Mouse (Mus musculus) layer of hippocampus, adult 9-11 months (tissue): ENCODE data around the gene Pimreg.

ENCODE experiments used
- DNase-seq: peaks from one replicate; pipeline ENCODE4 v3.0.0; 2022

Pimreg gene

DNA sequence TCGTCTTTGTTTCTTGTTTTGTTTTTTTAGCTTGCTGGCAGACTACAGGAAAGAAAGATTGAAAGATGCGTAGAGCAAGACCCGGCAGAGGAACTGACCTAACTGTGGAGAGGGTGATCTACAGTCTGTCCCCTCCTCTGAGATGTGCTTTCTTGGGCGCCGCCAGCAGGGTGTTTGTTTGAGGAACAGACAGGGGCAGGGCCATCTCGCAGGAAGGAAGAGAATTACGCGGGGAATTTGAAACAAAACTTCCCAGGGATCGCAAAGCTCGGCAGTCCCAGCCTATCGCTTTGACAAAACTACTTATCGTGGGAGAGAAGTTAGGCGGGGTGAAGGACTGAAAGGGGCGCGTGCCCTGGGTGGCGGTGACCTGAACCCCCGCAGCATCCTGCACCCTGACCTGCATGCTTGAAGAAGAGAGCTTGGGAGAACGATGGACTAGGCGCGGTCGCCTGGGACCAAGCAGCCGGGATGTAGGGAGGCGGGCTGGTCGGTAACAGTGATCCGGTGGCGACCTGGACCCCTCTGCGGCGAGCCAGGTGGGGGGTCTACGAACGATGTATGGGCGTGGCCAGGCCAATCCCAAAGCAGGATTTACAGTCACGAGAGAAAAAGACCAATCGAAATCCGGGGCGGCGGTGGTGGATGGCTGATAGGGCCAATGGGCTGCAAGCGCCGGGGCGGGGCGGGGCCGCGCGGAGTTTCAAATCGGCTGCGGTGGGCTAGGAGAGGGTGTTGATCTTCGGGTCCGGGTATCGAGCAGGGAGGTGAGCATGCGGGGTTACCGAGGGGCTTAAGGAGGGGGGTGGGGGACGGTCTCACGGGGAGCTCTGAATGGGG is at the start of gene Pimreg:
Pimreg (plus strand) TSS at position 265 of the 840 bp plus-strand sequence.
- DNase-seq, result peak; percentile 66

DNA sequence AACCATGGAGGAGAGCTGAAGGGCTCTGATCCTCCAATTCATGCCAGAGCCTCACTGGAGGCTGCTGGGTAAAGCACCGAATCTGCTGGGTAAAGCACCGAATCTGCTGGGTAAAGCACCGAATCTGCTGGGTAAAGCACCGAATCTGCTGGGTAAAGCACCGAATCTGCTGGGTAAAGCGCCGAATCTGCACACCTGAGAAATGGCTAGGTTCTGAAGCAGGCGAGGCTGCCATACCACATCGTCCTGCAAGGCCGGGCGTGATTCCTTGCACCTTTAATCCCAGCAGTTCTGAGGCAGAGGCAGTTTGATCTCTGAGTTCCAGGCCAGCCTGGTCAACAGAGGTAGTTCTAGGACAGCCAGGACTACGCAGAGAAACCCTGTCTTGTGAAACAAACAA is 49.4 kb upstream of the Pimreg start:
- DNase-seq, result no peak

DNA sequence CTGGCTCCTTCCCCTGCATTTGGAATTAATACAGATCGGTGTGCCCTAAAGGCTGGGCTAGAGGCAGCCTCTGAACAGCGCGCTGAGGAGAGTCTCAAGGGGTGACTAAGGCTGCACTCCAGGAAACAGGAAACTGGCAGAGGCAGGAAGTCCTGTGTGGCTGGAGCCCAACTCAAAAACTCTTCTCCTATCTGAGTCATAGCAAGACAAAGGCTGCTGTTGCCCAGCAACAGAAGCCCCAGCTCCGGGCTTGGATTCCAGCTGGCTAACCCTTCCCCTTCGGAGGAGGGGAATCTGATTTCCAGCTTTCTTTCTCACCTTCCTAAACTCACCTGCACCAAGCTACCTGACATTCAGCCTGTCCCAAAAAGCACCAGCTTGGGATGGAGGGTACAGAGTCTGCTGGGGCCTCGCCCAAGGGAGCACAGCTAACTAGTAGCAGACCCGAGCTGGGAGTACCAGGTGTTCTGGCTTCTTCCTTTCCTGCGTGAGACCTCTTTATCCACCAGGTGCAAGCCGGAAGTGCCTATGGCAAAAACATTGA is 45.8 kb upstream of the Pimreg start:
- DNase-seq, result peak; percentile 75

DNA sequence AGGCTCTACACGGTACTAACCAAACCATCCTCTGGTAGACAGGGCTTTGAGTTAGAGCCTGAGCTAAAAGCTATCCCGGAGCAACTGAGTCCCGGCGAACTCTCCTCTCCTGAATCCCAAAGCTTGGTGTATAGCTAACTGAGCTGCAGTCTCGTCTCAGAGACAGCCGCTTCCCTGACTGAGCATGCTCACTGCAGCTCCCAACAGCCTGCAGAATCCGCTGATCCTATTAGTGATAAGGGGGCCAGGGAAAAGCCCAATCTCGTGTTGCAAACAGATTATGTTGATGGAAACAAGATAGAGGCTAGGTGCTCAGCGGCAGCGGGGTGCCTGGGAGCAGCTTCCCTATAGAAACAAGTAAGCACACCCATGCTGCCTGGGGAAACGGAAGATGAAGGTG is 45.0 kb upstream of the Pimreg start:
- no peak for DNase-seq

DNA sequence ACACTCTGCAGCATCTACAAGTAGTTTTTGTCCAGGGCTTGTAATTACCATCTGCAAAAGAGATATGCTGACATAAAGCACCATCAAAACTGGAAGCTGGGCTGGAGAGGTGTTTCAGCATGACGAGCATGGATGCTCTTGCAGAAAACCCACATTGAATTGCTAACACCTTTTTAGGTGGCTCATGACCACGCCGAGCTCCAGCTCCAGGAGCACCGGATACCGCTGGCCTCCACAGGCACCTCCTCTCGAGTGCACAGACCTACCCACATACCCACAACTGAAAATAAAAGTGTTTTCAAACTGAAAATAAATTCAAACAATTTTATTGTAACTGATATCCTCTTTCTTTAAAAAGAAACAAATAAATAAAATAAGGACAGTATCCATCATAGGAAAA is 41.6 kb upstream of the Pimreg start:
- no peak for DNase-seq

DNA sequence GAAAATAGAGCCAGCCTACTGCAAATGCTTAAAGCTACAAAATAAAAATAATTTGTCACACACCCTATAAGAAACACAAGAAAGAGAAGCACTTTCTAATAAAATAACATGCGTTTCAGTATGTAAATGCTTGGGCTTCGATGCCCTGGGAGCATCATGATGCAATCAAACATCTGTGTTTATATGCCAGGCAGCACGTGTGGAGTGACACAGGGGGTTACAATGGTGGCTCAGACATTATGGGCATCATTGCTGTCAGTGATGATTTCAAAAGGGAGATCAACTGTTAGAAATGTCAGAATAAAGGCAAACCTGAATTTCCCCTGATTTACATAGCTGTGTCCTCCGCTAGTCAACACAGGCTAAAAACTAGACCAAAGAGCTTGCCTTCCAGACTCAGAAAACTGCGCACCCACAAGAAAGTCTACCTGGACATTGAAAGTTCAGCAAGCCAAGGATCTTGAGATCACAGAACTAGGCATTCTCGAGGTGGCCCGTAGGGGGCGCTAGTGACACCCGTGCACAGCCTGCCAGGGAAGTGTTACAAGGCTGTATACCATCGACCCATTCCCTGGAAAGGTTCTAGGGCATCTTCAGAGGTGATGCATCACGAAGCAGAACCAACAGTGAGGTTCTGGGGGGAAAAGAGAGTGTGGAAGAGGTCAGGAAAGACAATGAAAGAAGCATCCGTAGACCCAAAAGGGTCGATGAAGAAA is 39.5 kb upstream of the Pimreg start:
- no peak for DNase-seq

DNA sequence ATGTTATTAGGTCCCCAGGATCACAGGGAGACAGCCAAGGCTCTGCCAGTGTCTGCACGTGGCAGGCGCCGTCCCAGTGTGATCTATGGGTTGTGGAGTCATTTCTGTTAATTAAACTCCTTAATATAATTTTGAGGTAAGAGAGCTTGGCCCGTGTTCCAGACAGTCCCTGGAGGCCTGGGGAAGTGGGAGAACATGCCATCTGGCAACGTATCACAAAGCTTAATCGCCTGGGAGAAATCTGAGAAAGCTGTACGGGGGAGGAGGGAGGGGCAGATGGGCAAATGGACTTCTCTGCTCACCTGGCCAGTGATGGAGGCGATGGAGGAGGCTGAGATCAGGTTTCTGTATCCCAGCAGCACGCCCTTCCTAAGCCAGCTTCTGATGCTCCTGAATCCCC is 38.7 kb upstream of the Pimreg start:
- peak; percentile 41 for DNase-seq

DNA sequence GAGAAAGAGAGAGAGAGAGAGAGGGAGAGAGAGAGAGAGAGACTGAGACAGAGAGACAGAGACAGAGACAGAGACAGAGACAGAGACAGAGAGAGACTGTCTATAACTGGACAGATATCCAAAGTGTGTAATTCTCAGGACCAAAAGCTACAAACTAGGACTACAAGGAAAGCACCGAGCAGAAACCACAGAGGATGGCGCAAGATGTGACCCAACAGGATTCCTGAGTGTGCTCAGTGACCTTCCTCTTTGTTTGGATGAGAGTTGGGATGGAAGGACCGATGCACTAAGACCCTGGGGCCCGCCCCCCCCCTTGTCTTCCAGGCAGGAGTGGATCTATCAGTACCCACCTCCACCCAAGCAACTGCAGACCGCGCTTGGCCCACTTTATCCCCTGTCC is 36.3 kb upstream of the Pimreg start:
- no peak for DNase-seq

DNA sequence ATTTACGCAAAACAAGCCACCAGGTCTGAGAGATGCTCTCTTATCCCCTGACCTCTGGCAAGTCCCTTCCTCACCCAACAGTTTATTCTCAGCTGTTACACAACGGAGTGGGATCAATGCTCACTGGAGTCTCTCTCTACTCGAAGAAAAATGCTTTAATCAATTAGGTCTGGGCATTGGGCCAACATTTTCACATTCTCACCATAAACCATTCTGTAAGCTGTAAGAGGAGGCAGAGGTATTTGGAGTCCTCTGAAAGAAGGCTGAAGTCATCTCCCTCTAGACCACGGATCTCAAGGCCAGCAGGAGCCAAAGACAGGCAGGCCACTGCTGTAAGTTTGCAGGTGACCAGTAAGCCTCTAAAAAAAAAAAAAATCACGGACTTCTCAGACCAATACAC is 31.5 kb upstream of the Pimreg start:
- no peak for DNase-seq

DNA sequence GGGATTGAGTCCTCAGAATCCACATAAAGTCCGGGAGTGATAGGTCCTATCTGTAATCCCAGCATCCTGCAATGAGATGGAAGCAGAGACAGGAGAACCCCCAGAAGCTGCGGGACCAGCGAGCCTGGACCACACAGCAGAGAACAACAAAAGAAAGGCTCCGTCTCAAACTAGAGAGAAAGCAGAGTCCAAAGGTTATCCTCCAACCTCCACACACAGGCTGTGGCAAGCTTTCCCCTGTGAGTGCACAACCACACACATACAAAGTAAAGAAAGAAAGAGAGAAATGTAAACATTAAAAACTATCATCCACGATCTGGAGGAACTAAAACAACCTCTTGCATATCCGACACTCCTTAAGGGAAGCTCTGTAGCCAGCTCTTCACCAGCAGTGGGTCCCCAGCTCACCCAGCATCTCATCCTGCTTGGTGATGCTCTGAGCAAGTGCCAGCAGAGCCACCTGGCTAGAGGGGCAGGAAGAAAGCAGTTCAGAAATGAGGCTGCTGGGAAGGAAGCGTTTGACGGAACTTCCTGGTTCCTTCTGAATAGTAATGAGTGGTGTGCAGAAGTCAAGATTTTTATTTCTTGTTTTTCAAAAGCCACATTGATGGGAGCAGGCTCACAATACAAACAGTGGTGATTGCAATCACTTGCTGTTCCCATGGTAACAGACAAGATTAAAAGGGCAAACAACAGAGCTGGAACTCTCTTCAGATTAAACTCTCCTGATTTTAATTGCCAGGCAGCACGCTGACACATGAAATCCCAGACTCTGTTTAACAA is 30.7 kb upstream of the Pimreg start:
- no peak for DNase-seq

DNA sequence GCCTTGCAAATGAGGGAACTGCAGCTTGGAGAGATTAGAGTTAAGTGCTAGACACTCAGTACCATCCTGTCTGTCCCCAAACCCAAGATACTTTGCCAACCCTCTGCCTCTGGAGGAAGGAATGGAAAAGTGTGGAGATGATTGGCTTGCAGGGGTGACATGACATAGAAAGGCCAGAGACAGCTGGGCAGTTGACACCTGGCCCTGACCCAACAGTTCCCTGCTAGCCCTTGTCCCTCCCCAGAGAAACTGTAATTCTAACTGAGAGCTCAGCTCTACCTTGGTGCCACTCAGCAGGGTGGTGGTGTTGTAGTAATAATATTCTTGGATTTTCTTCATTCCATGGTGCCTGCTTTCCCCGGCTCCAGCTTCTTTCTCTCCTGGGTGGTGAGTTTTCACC is 29.9 kb upstream of the Pimreg start:
- no peak for DNase-seq

DNA sequence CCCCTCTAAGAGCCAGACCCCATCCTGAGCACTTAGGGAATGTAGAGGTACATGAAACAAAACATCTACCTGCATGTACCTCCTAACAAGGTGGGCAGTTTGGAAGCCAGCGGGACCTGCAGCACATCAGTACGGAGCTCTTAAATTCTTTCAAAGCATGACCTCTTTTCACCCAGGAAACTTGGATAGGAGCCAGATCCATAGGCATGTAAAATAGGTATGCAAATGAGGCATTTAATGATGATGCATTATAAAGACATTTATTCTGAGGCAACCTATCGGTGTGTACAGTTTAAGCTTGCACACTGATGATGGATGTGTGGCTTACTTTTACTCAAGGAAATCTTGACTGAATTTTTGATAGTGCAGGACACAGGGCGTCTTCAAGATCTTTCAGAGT is 27.2 kb upstream of the Pimreg start:
- no peak for DNase-seq

DNA sequence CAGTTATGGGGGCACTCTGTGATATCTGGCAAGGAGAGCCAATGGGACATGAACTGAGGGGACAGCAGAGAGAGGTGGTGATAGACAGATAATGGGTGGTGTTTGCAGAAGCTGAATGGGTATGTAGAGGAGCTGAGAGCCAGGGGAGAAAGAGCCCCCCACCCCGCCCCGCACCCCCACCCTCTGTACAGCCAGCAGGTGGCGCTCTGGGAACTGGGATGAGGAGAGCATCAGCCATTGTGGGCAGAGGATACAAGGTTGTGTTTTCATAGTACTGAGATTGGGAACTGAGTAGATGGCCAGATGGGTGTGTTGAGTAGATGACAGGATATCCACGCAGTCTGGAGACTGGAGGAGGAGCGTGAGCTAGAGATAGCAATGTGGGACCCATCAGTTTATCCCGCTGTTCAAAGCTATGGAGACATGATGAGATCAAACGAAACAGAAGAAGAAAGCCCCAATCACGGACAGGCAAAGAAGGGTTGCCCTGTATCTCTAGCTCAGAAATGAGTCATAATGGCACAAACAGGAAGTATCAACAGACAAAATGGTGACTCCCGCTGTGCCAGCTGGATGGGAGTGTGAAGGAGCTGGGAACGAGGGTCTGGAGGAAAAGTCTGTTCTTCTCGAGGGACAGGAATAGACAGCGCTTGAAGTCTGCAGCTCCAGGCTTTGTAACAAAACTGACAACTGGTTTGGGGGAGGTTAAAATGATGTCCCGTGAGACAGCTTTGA is 25.1 kb upstream of the Pimreg start:
- peak; percentile 42 for DNase-seq

DNA sequence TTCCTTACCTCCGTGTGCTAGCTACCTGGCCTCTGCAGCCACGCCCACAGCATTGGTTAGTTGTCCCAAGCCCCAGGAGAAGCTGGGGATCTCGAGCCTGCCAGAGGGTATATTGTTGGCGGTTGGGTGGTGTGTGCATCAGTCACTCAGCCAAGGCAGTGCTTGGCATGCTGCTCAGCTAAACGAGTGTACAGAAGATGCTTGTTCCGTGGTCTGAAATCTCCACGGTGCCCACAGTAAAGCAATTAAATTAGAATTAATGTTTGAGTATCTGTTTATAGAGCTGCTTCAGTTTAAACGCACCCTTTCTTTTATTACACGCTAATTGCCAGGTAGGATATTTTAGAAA is 24.6 kb upstream of the Pimreg start:
- DNase-seq, result no peak

DNA sequence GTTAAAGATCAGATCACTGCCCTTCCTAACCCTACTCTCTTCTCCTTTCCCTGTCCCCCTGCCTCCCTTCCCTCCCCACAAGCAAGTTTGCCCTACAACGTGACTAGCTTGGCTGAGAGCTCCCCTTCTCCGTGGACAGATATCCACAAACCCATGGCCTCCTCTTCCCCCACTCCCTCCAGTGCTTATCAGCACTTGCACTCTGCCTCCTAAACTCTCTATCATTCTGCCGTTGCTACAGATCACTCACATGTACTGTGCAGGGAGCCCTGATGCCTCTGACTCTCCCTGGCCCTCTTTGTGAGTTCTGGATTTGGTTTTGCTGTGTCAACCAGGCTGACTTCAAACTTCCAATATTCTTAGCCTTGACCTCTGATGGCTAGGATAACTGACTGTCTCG is 20.8 kb upstream of the Pimreg start:
- DNase-seq, result no peak

DNA sequence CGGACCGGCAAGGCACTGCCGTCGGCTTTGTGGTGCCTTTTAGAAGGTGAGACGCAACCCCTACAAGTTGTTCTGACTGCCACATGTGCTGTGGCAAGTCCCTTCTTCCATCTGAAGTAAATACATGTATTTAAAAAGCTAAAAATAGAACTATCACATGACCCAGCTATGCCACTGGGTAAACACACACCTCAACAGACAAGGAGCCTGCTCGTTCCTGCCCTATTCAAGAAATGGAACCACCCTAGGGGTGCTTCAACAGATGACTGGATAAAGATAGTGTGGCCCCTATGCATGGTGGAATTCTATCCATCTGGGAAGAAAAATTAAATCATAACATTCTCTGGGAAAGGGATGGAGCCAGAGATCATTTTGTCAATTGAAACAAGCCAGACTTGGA is 19.0 kb upstream of the Pimreg start:
- DNase-seq, result no peak

DNA sequence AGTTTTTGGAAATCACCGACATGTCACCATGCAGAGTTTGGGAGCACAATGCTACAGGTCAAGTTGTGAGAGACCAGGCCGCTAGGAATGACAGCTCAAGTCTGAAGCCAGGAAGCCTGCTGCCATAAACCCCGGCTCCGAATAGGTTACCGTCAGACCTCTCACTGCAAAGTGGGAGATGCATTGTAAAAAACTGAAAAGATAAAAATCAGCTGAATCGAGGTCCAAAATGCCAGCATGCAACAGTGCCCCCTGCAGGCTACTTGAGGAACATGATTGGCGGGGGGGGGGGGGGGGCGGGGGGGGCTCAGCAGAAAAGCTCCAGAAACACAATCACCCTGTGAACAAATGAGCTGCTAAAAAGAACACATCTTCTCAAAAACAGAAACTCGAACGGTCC is 18.3 kb upstream of the Pimreg start:
- no peak for DNase-seq

DNA sequence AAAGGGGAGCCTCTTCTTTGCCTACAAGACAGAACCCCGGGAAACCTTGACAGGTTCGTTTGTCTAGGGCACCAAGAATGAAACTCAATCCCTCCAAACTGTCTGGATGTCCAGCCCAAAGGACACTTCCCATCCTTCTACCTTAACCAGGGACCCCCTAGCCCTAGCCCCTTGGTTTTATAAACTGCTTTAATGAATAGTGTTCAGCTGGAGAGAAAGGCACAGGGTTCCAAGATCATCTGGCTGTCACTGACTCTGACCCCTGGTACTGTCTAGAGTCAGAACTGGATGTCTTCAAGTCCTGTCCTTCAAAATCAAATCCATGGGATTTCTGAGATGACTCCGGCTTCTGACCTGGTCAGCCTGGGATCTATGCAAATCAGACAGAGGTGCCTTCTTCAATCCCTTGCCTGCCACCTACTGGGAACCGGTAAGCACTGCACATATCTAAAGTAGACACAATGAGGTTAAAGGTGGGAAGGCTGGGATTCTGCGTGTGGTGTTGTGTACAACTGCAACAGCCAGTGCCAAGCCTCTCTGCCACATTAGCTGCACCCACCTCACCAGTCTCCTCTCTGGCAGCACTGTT is 17.5 kb upstream of the Pimreg start:
- peak; percentile 54 for DNase-seq

DNA sequence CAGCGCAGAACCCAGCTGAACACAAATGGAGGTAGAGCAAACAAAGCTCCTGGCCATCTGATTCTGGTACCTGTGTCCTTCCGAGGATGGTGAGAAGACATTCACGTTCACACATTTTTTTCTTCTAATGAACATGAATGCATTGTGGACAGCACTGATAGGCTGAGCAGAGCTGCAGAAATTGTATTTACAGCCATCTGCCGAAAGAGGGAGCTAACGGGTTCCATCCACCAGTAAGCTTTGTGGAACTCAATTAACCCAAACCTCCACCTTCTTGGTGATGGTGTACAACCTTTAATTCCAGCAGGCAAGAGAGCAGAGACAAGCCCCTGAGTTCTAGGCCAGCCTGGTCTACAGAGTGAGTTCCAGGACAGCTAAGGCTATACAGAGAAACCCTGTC is 16.0 kb upstream of the Pimreg start:
- DNase-seq, result no peak

DNA sequence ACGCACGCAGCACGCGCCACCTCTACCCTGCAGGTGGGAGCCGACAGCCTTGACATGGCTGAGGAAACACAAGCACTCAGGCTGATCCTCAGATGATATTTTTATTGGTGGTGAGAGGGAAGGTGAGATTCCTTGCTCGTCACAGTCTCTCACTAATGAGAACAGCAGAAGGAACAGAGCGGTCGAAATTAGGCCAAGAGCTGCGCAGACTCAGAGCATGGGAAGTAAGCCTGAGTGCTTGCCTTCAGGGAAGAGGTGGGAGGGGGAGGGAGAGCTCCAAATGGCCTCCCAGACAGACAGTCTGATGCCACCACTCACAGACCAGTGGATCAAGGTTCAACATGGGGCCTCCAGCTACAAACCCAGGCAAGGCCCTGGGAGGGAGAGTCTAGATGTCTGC is 15.3 kb upstream of the Pimreg start:
- DNase-seq, result no peak

DNA sequence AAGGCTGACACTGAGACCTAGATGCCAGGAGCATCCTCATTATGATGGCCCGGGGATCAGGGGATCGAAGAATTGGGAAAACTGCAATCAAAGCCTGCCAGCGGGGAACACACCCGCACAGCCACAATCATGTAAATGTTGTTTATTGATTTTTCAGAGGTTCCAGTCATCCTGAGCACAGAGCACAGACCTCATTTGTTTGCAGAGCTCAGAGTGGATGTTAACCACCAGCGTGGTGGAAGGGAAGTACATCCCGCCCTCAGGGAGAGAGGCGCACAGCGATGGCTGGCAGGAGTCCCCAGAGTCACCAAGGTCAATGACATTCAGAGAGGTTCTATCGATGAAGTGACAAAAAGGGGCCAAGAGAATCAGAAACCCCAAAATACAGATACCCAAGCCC is 14.0 kb upstream of the Pimreg start:
- no peak for DNase-seq

DNA sequence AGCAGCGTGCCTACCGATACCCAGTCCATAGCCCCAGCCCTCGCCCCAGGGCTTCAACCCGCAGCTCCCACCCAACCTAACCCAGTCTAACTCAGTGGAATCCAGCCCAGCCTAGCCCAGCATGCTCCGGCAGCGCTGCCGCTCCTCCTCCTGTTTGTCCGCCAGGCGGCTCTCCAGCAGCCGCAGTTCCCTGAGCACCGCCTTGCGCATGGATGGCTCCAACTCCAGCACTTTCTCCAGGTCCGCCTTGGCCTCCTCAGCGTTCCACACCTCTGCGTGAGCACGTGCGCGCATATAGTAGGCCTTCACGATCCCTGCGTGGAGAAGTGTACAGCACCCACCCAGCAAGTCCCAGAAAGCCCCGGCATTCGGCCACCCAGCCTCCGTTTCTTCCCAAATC is 12.7 kb upstream of the Pimreg start:
- no peak for DNase-seq

DNA sequence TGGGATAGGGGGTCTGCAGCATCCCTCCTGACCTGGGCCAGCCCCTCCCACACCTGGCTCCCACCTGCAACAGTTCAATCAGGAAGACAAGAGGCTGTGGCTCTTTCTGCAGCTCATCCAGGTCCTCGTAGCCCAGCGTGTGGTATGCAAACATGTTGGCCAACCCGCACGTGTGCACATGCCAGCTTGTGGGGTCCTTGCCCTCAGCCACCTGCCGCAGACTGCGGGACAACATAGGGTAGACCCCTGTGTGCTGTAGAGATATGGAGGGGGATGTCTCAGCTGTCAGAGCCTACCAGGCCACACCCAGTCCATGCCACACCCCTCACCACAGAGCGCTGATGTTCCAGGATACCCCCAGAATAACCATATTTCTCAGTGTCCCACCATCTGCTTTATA is 10.5 kb upstream of the Pimreg start:
- no peak for DNase-seq
